Mouse (Mus musculus) megakaryocyte progenitor cell, adult 5-6 weeks (primary cell): ENCODE measurements around the gene Pramef17. TPM values are rescaled to one million over a fixed set of nuclear protein-coding genes. Genes with fewer than 3 reads are reported as not detected.
"Not testable (repeated sequence)": the region's sequence is repeated elsewhere in the genome, so short reads cannot be mapped to it uniquely, and the experiment has no call there.

Experiments used
- ATAC-seq: replicated peaks from 2 replicates; pipeline ENCODE4 v1.8.0; 2016; ENCODE audit warnings: mild to moderate bottlenecking, moderate TSS enrichment, inconsistent platforms; ENCODE audit not compliant: poor library complexity
- total RNA-seq, 2 experiments: library from RNA; stranded (forward) in 1 of 2; stranded (reverse) in 1 of 2; fragments of 157-497, 149-512 nt in 1 of 2; fragments of 200-1000 nt in 1 of 2; gene quantifications; 2 replicates each; pipeline versions ENCODE4 v1.2.3 to v1.2.4; 2015 to 2017

Pramef17 gene
- not detected in 2 replicates for total RNA-seq (2015)
- total RNA-seq (2017): not detected in 2 replicates

DNA sequence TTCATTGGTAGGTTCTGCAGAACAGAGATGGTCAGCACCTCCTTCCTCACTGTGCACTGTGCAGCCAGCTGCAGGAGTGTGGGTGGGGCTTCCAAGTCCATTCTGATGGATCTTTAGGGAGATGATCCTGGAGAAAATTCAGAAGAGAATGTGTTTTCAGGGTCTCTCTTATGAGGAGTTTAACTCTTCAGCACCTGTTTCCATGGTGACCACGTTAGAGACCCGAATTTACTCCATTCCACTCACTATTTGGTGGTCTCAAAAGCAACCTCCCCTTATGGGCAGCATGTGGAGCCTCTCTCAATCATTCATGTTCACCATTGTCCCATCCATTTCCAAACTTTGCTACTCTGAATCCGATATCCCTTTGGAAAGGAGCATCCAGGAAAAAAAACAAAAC, at the start of gene Pramef17:
Gene Pramef17 (minus strand): TSS at position 101 of the 400 bp plus-strand sequence.
- not testable (repeated sequence) for ATAC-seq

DNA sequence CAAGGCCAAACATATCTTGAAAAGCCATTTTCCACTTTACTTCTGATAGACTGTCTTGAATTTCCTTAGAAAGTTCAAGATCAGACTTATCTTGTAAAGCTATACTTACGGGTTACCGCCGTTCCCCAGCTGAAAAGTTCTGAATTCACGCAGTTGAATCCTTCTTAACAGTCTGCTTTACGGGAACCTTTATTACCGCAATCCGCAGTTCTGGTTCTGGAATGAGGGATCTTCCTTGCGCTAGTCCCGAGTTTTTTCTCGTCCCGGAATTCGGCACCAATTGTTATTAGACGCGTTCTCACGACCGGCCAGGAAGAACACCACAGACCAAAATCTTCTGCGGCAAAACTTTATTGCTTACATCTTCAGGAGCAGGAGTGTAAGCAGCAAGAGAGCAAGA, 6.0 kb downstream of the Pramef17 start:
- ATAC-seq: not testable (repeated sequence)

GRCm38 (mm10) chr4:143987475-143987941, 6.7 kb downstream of the Pramef17 start:
- not testable (repeated sequence) for ATAC-seq

DNA sequence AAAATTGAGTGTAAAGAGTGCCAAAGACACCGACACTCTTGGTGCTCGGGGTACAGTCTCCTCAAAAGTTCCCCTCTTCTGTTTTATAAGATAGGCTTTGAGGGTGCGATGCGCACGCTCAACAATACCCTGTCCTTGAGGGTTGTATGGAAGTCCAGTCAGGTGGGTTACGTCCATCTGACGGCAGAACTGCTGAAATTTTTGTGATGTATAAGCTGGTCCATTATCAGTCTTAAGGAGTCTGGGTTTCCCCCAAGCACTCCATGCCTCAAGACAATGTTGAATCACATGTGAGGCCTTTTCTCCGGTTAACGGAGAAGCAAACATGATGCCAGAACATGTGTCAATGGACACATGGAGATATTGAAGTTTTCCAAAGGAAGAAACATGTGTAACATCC, 8.4 kb downstream of the Pramef17 start:
- ATAC-seq: not testable (repeated sequence)

DNA sequence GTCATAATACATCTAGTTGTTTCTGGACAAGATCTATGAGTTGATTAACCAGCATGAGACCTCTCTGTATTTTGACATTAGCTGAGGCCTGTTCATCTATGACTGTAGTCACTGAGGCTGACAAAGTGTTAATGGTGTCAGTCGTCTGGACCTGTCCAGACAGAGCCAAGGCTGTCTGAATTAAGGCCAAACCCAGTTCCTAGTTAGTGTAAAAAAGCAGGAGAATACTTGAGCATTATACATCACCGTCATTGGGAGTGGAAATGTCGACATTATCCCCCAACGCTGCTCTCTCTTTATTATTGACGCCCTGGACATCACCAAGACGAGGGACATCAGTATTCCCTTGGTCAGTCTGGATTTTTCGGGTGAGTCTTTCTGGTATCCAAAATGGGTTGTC, 9.0 kb downstream of the Pramef17 start:
- not testable (repeated sequence) for ATAC-seq

DNA sequence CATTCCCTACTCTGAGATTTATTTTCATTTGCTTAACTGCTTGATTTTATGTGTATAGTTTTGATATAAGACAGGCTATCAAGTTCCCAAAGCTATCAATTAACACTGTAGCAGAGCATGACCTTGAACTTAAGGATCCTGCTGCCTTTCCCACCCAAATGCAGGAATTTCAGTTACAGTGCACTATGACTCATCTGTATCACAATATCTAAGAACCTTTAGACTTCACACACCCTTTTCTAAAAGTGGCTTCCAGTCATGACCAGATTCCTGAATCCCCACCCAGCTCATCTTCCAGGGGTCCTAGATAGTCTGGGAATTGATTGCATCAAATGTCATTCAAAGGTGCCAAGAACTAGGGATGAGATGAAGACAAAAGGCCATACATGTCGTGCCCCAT, 10.7 kb downstream of the Pramef17 start:
- ATAC-seq: not testable (repeated sequence)

GRCm38 (mm10) chr4:143966850-143967249, 27.3 kb downstream of the Pramef17 start, which contains the start of gene Gm13101:
Gene Gm13101, minus strand, starts transcription at chr4:143966950.
- not testable (repeated sequence) for ATAC-seq

DNA sequence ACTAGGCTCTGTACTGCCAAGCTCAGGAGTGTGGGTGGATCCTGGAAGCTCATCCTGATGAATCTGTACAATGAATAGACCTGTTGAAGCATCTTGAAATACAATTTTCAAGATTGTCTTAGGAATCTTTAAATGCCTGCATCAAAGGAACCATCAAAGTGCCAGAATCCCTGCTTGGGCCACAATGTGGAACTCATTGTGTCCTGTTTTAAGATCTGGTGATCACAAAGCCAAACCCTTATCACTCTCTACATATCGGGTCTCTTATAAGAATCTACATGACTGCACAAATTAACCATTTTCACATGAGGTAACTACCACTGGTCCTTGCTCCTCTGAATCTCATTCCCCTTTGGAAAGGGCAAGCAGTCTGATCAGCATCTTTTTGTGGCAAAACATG, 43.3 kb downstream of the Pramef17 start, which contains the start of gene Pramef25:
Gene Pramef25 (minus strand): TSS at position 101 of the 400 bp plus-strand sequence.
- not testable (repeated sequence) for ATAC-seq

Other genes starting within 250 kb of the Pramef17 start
- gene Gm13023, start 205.0 kb downstream of the Pramef17 start, total RNA-seq (2015): not detected in 2 replicates
- not detected in 2 replicates for gene Gm13023, start 205.0 kb downstream of the Pramef17 start, total RNA-seq (2017)
- not detected in 2 replicates for gene Gm13084, start 178.3 kb downstream of the Pramef17 start, total RNA-seq (2015)
- gene Gm13084, start 178.3 kb downstream of the Pramef17 start, total RNA-seq (2017): not detected in 2 replicates
- not detected in 2 replicates for gene Gm13103, start 147.9 kb downstream of the Pramef17 start, total RNA-seq (2015)
- not detected in 2 replicates for gene Gm13103, start 147.9 kb downstream of the Pramef17 start, total RNA-seq (2017)
- not detected in 2 replicates for gene Pramef6, start 94.0 kb downstream of the Pramef17 start, total RNA-seq (2015)
- gene Pramef6, start 94.0 kb downstream of the Pramef17 start, total RNA-seq (2017): not detected in 2 replicates
- gene Pramef25, start 43.4 kb downstream of the Pramef17 start, total RNA-seq (2015): not detected in 2 replicates
- not detected in 2 replicates for gene Pramef25, start 43.4 kb downstream of the Pramef17 start, total RNA-seq (2017)
- not detected in 2 replicates for gene Gm13101, start 27.4 kb downstream of the Pramef17 start, total RNA-seq (2015)
- gene Gm13101, start 27.4 kb downstream of the Pramef17 start, total RNA-seq (2017): not detected in 2 replicates
- gene Pramel4, start 64.8 kb upstream of the Pramef17 start, total RNA-seq (2015): not detected in 2 replicates
- not detected in 2 replicates for gene Pramel4, start 64.8 kb upstream of the Pramef17 start, total RNA-seq (2017)
- gene Gm13102, start 112.1 kb upstream of the Pramef17 start, total RNA-seq (2015): not detected in 2 replicates
- gene Gm13102, start 112.1 kb upstream of the Pramef17 start, total RNA-seq (2017): not detected in 2 replicates
- not detected in 2 replicates for gene Oog3, start 168.3 kb upstream of the Pramef17 start, total RNA-seq (2015)
- gene Oog3, start 168.3 kb upstream of the Pramef17 start, total RNA-seq (2017): not detected in 2 replicates
- gene Oog2, start 196.3 kb upstream of the Pramef17 start, total RNA-seq (2015): not detected in 2 replicates
- not detected in 2 replicates for gene Oog2, start 196.3 kb upstream of the Pramef17 start, total RNA-seq (2017)
- not detected in 2 replicates for gene C87977, start 218.9 kb upstream of the Pramef17 start, total RNA-seq (2015)
- gene C87977, start 218.9 kb upstream of the Pramef17 start, total RNA-seq (2017): not detected in 2 replicates